Mouse (Mus musculus) R1 (cell line): Measurements from ENCODE around the gene Zdhhc4.

Experiments used
- DNase-seq: peaks from one replicate; pipeline ENCODE4 v3.0.0-alpha.2; 2018; ENCODE audit warnings: low read depth, low spot score

Zdhhc4 gene

GRCm38 (mm10) chr5:143275761-143276160, 53.3 kb downstream of the Zdhhc4 start:
- no peak for DNase-seq

- DNase-seq, result no peak
These were observed 56.3 kb downstream of the Zdhhc4 start for GRCm38 (mm10) chr5:143272540-143273330.

GRCm38 (mm10) chr5:143272108-143272507, 56.9 kb downstream of the Zdhhc4 start:
- no peak for DNase-seq

- no peak for DNase-seq
These were observed 57.4 kb downstream of the Zdhhc4 start for GRCm38 (mm10) chr5:143271642-143272041.

GRCm38 (mm10) chr5:143270151-143270519, 58.9 kb downstream of the Zdhhc4 start:
- no peak for DNase-seq

GRCm38 (mm10) chr5:143269363-143270150, 59.5 kb downstream of the Zdhhc4 start, which contains the start of gene Zfp316:
Gene Zfp316, minus strand, starts transcription at chr5:143270022.
- DNase-seq, result peak; percentile 82

- no peak for DNase-seq
These were observed 60.1 kb downstream of the Zdhhc4 start for GRCm38 (mm10) chr5:143268985-143269362.

GRCm38 (mm10) chr5:143266794-143267193, 62.3 kb downstream of the Zdhhc4 start:
- DNase-seq, result no peak
